Mouse (Mus musculus): ENCODE data around the gene Fam199x.

DNA sequence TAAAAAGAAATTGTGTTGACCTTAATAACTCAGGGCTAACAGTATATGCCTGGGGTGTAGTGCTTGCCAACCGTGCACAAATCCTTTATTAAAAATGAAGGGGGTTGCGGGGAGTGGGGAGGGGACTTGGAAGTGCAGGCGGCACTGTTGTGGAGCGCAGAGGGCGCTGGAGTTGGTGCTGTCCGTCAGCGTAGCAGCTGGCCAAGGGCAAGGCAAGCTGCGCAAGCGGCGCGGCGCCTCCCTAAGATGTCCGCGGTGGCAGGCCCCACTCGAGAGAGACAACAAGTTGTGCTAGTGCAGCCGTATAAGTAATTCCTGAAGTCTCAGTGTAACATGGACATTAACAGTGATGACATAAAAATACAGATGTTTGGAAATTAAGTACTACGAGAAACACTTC, 78.1 kb downstream of the Fam199x start:
- no peak for TF ChIP-seq CTCF (IDR thresholded peaks at IDR 0.05; ENCODE audit: insufficient read depth, low read depth, low read length)
- no peak for TF ChIP-seq POLR2A (IDR thresholded peaks at IDR 0.05; ENCODE audit: insufficient read depth, low read depth, low read length)
